Mouse (Mus musculus) E14TG2a.4 (cell line): ENCODE measurements around the gene 1110059E24Rik.

ENCODE experiments used
- CTCF ChIP-seq: conservative IDR thresholded peaks from 2 replicates; pipeline ENCODE4 v1.5.1; 2014; ENCODE audit warnings: low read length
- POU5F1 ChIP-seq: IDR thresholded peaks from 2 replicates; pipeline ENCODE4 v1.6.1; 2014; ENCODE audit warnings: low read length, borderline replicate concordance

GRCm38 (mm10) chr19:21548947-21549346 lies 103.8 kb downstream of the 1110059E24Rik start:
- TF ChIP-seq CTCF (no peak), POU5F1 (no peak)
